Mouse (Mus musculus) erythroblast, embryonic 14.5 days (primary cell): ENCODE data around the gene Gm3250.
"Not testable (repeated sequence)": the region's sequence is repeated elsewhere in the genome, so short reads cannot be mapped to it uniquely, and the experiment has no call there.

Experiments used
- GATA1 ChIP-seq: IDR thresholded peaks from 2 replicates; pipeline ENCODE4 v1.6.1; 2012; ENCODE audit warnings: low read length, inconsistent platforms, mixed read lengths
- TAL1 ChIP-seq: IDR thresholded peaks from 3 replicates; pipeline ENCODE4 v1.6.1; 2012; ENCODE audit warnings: low read length, inconsistent platforms, mixed read lengths

GRCm38 (mm10) chr10:77772142-77772541, 10.2 kb downstream of the Gm3250 start:
- TF ChIP-seq TAL1, GATA1: not testable (repeated sequence)
